Mouse (Mus musculus) embryo, embryonic 10 days (tissue): Measurements from ENCODE around the gene Hacd1.
A peak's percentile ranks its signal among the peaks of the same experiment; 100 is the strongest.
"Not testable (repeated sequence)": the region's sequence is repeated elsewhere in the genome, so short reads cannot be mapped to it uniquely, and the experiment has no call there.

Source experiments
- DNase-seq: peaks from one replicate; pipeline ENCODE4 v3.0.0-alpha.2; 2015; ENCODE audit warnings: low spot score

The Hacd1 gene

GRCm38 (mm10) chr2:14055566-14056331, at the start of gene Hacd1:
TSS of gene Hacd1 (minus strand) at chr2:14056135.
- peak; percentile 86 for DNase-seq

- no peak for DNase-seq
Measured at GRCm38 (mm10) chr2:14103924-14104323, 48.0 kb upstream of the Hacd1 start.

GRCm38 (mm10) chr2:14102603-14103002, 46.7 kb upstream of the Hacd1 start:
- no peak for DNase-seq

- DNase-seq = no peak
Measured at GRCm38 (mm10) chr2:14100533-14100932, 44.6 kb upstream of the Hacd1 start.

GRCm38 (mm10) chr2:14078527-14078926, 22.6 kb upstream of the Hacd1 start:
- not testable (repeated sequence) for DNase-seq

GRCm38 (mm10) chr2:14074221-14074901, 18.4 kb upstream of the Hacd1 start:
- DNase-seq = peak; percentile 33

- peak; percentile 90 for DNase-seq
Measured at GRCm38 (mm10) chr2:14073362-14074220, 17.7 kb upstream of the Hacd1 start, which contains the start of gene Stam. TSS of gene Stam (plus strand) at chr2:14074098.

GRCm38 (mm10) chr2:14073008-14073361, 17.1 kb upstream of the Hacd1 start:
- no peak for DNase-seq

GRCm38 (mm10) chr2:14070466-14070865, 14.5 kb upstream of the Hacd1 start:
- DNase-seq = no peak

GRCm38 (mm10) chr2:14069027-14069426, 13.1 kb upstream of the Hacd1 start:
- DNase-seq = no peak

GRCm38 (mm10) chr2:14065704-14066650, 10.0 kb upstream of the Hacd1 start:
- no peak for DNase-seq

GRCm38 (mm10) chr2:14055168-14055565, 768 bp downstream of the Hacd1 start:
- peak; percentile 92 for DNase-seq

GRCm38 (mm10) chr2:14054716-14055115, 1.2 kb downstream of the Hacd1 start:
- DNase-seq = peak; percentile 35

- DNase-seq = no peak
Measured at GRCm38 (mm10) chr2:14054163-14054562, 1.8 kb downstream of the Hacd1 start.

GRCm38 (mm10) chr2:14053618-14054017, 2.3 kb downstream of the Hacd1 start:
- DNase-seq = no peak

GRCm38 (mm10) chr2:14048808-14049207, 7.1 kb downstream of the Hacd1 start:
- no peak for DNase-seq

GRCm38 (mm10) chr2:14048381-14048780, 7.6 kb downstream of the Hacd1 start:
- DNase-seq = peak; percentile 85

- no peak for DNase-seq
Measured at GRCm38 (mm10) chr2:14043577-14044170, 12.3 kb downstream of the Hacd1 start.

GRCm38 (mm10) chr2:14043011-14043410, 12.9 kb downstream of the Hacd1 start:
- DNase-seq = no peak

GRCm38 (mm10) chr2:14041249-14041648, 14.7 kb downstream of the Hacd1 start:
- DNase-seq = no peak

GRCm38 (mm10) chr2:14019228-14019627, 36.7 kb downstream of the Hacd1 start:
- DNase-seq = no peak
